Mouse (Mus musculus): ENCODE data around the gene Slc15a3. TPM values are rescaled to one million over a fixed set of nuclear protein-coding genes. Genes with fewer than 3 reads are reported as not detected.

Gene Slc15a3
- polyA plus RNA-seq, 1 experiment from 2014 or later, result 0.88 TPM

GRCm38 (mm10) chr19:10880085-10880974 is 40.8 kb downstream of the Slc15a3 start:
- 58% methylated on average over 6 of the region's 7 CpGs for WGBS
- ATAC-seq (ENCODE audit: low FRiP score, low read depth), result no peak
- H3K9ac ChIP-seq, result peak overlapping the region; percentile 77
- H3K9me3 ChIP-seq, result peaks cover 12% of the 10 kb centered on the region
- H3K27me3 ChIP-seq, result no peaks in the 10 kb centered on the region
- H3K4me3 ChIP-seq, result peak overlapping the region; percentile 65
- no peak overlapping the region; the same call in 1 of the 2 replicates for H3K27ac ChIP-seq
- H3K4me2 ChIP-seq (replicated peaks), result peak overlapping the region; percentile 94
- peaks cover 17% of the 10 kb centered on the region for H3K4me1 ChIP-seq
- H3K36me3 ChIP-seq, result peaks cover 15% of the 10 kb centered on the region

DNA sequence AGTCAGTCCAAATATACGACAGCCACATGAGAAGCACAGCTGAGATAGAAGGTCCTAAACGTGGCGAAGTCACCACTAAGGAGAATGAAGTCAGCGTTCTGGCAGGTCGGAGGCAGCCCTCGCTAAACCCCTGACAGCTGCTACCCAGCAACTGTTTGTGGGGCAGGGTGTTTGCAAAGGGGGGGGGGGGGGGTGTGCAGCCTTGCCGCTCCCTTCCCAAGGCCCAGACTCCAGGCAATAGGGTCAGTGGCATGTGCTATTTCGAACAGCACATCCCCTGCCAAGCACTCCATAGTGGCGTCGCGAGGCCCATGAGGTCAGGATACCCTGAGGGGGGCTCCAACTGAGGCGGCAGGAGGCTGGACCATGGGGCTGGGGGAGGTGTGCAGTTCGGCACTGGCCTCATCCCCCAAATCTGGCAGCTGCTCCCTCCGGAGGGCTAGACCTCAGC is 41.5 kb downstream of the Slc15a3 start:
- H3K36me3 ChIP-seq, result peaks cover 14% of the 10 kb centered on the region
- H3K27ac ChIP-seq, result peak overlapping the region; percentile 34; the same call in 1 of the 2 replicates
- no peaks in the 10 kb centered on the region for H3K27me3 ChIP-seq
- peak overlapping the region; percentile 94 for H3K4me2 ChIP-seq (replicated peaks)
- ATAC-seq (ENCODE audit: low FRiP score, low read depth), result peak; percentile 56; the same call in 1 of the 2 replicates
- H3K9me3 ChIP-seq, result peaks cover 14% of the 10 kb centered on the region
- peak overlapping the region; percentile 77 for H3K9ac ChIP-seq
- H3K4me3 ChIP-seq, result peak overlapping the region; percentile 65
- 5% methylated on average over 14 of the region's 14 CpGs for whole genome bisulfite sequencing
- H3K4me1 ChIP-seq, result peaks cover 17% of the 10 kb centered on the region

DNA sequence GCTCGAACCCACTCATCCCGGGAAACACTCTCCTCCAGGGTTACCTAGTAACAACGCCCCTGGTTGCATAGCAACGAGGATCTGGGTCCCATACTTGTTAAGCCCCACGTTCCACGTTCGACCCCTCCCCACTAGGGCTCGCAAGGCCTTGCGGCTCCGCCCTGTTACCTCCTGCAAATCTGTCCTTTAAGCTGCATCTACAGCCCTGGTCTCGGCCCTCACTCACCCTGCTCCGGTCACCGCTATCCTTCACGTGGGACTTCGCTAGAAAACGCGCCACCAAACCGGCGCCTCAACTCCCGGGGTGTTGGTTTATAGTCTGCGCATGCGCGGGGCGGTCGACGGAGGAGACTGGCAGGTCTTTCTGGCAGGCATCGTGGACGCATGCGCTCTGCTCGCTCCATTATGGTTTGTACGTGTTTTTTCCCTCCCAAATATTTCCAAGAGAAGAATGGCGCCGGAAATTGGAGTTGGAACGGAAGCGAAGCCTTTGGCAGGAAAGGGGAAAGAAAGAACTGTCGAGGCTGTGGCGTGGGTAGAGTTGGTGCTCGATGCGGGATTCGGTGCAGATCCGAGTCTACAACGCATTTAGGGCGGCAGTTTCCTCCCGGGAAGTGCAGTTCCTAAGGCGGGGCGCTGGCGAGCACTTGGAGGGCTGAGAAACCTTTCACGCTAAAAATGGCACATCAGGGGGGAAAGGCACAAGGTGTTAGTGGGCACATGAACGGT is 42.1 kb downstream of the Slc15a3 start, which contains the start of gene Tmem109:
Tmem109 (minus strand) TSS at position 576 of the 729 bp plus-strand sequence.
- peak within 1 kb of the TSS; percentile 94 for H3K4me2 ChIP-seq (replicated peaks)
- H3K27ac ChIP-seq, result peak within 1 kb of the TSS; percentile 97
- peak within 1 kb of the TSS; percentile 65 for H3K4me3 ChIP-seq
- peak; percentile 91 for ATAC-seq (ENCODE audit: low FRiP score, low read depth)
- H3K9me3 ChIP-seq, result peaks cover 14% of the 10 kb centered on the region
- peaks cover 17% of the 10 kb centered on the region for H3K4me1 ChIP-seq
- H3K9ac ChIP-seq, result peak within 1 kb of the TSS; percentile 77
- WGBS, result under 1% methylated on average over 49 of the region's 49 CpGs
- H3K36me3 ChIP-seq, result peaks cover 14% of the 10 kb centered on the region
- H3K27me3 ChIP-seq, result no peaks in the 10 kb centered on the region

- 93% methylated on average over 3 of the region's 3 CpGs for WGBS
Measured at GRCm38 (mm10) chr19:10892201-10892600, 52.7 kb downstream of the Slc15a3 start.

GRCm38 (mm10) chr19:10895016-10895528 is 55.5 kb downstream of the Slc15a3 start, which contains the start of gene Prpf19:
Prpf19 (plus strand) TSS chr19:10895231.
- Histone ChIP-seq H3K4me2 (replicated peaks) (peak within 1 kb of the TSS; percentile 94), H3K4me1 (peaks cover 21% of the 10 kb centered on the region), H3K27ac (peak within 1 kb of the TSS; percentile 94), H3K36me3 (peaks cover 30% of the 10 kb centered on the region), H3K9ac (peak within 1 kb of the TSS; percentile 96), H3K27me3 (no peaks in the 10 kb centered on the region), H3K4me3 (peak within 1 kb of the TSS; percentile 92), H3K9me3 (no peaks in the 10 kb centered on the region)
- under 1% methylated on average over 43 of the region's 43 CpGs for WGBS
- ATAC-seq (ENCODE audit: low FRiP score, low read depth), result peak; percentile 95

More at GRCm38 (mm10) chr19:10892201-10892600, 52.7 kb downstream of the Slc15a3 start:
- H3K36me3 ChIP-seq, result peaks cover under 1% of the 10 kb centered on the region
- no peak for ATAC-seq (ENCODE audit: low FRiP score, low read depth)
- peaks cover 18% of the 10 kb centered on the region for H3K4me1 ChIP-seq
- H3K27ac ChIP-seq, result no peak overlapping the region
- no peaks in the 10 kb centered on the region for H3K27me3 ChIP-seq
- H3K9me3 ChIP-seq, result no peaks in the 10 kb centered on the region
- H3K9ac ChIP-seq, result no peak overlapping the region
- H3K4me2 ChIP-seq (replicated peaks), result no peak overlapping the region
- no peak overlapping the region for H3K4me3 ChIP-seq

GRCm38 (mm10) chr19:10895708-10896107 is 56.2 kb downstream of the Slc15a3 start:
- peak overlapping the region; percentile 92 for H3K4me3 ChIP-seq
- ATAC-seq (ENCODE audit: low FRiP score, low read depth), result no peak
- no peaks in the 10 kb centered on the region for H3K27me3 ChIP-seq
- peaks cover 21% of the 10 kb centered on the region for H3K4me1 ChIP-seq
- H3K9me3 ChIP-seq, result no peaks in the 10 kb centered on the region
- H3K4me2 ChIP-seq (replicated peaks), result peak overlapping the region; percentile 94
- peaks cover 36% of the 10 kb centered on the region for H3K36me3 ChIP-seq
- peak overlapping the region; percentile 96 for H3K9ac ChIP-seq
- H3K27ac ChIP-seq, result peak overlapping the region; percentile 94
- 1% methylated on average over 16 of the region's 16 CpGs for WGBS

- peak overlapping the region; percentile 96 for H3K9ac ChIP-seq
Measured at GRCm38 (mm10) chr19:10896849-10897248, 57.3 kb downstream of the Slc15a3 start.

DNA sequence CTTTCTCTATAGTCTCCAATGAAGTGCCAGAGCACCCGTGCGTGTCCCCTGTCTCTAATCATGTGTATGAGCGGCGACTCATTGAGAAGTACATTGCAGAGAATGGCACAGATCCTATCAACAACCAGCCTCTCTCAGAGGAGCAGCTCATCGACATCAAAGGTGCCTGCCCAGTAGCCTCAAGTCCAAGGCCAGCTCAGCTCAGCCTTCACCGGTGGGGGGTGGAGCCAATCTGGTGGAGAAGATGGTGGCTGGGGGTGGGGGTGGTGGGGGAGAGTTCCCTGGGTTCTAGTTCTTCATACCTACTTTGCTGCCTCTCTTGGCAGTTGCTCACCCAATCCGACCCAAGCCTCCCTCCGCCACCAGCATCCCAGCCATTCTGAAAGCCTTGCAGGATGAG is 58.0 kb downstream of the Slc15a3 start:
- Histone ChIP-seq H3K4me3 (0 out of 2 replicates have a peak overlapping the region, but pooled peaks have one; percentile 92), H3K27me3 (no peaks in the 10 kb centered on the region), H3K27ac (no peak overlapping the region), H3K4me1 (peaks cover 21% of the 10 kb centered on the region), H3K4me2 (replicated peaks) (peak overlapping the region; percentile 94; the same call in 1 of the 2 replicates), H3K9ac (peak overlapping the region; percentile 19; the same call in 1 of the 2 replicates), H3K36me3 (peaks cover 53% of the 10 kb centered on the region), H3K9me3 (no peaks in the 10 kb centered on the region)
- 81% methylated on average over 8 of the region's 8 CpGs for WGBS
- ATAC-seq (ENCODE audit: low FRiP score, low read depth), result no peak

More at GRCm38 (mm10) chr19:10896849-10897248, 57.3 kb downstream of the Slc15a3 start:
- Histone ChIP-seq H3K27me3 (no peaks in the 10 kb centered on the region), H3K36me3 (peaks cover 47% of the 10 kb centered on the region), H3K4me1 (peaks cover 21% of the 10 kb centered on the region), H3K27ac (no peak overlapping the region), H3K4me2 (replicated peaks) (peak overlapping the region; percentile 94), H3K4me3 (peak overlapping the region; percentile 92), H3K9me3 (no peaks in the 10 kb centered on the region)
- 85% methylated on average over 7 of the region's 7 CpGs for WGBS
- no peak for ATAC-seq (ENCODE audit: low FRiP score, low read depth)

DNA sequence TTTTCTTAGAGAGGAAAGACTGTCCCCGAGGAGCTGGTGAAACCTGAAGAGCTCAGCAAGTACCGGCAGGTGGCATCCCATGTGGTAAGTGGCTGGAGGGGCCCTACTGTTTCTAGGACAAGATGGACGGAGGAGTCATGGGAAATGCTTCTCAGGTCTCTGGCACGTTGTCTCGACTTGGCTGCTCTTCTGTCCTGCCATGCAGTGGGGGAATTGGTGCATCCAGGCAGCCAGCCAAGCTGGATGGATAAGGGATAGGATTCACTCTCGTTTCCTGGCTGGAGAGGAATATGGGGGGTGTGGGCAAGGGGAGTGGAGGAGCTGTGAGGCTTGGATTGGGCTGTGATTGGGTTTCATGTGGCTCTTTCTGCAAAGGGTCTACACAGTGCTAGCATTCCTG is 60.8 kb downstream of the Slc15a3 start:
- Histone ChIP-seq H3K4me1 (peaks cover 24% of the 10 kb centered on the region), H3K4me2 (replicated peaks) (no peak overlapping the region), H3K36me3 (peaks cover 81% of the 10 kb centered on the region), H3K4me3 (no peak overlapping the region), H3K9ac (no peak overlapping the region), H3K27ac (no peak overlapping the region), H3K27me3 (no peaks in the 10 kb centered on the region), H3K9me3 (no peaks in the 10 kb centered on the region)
- WGBS, result 87% methylated on average over 6 of the region's 6 CpGs
- ATAC-seq (ENCODE audit: low FRiP score, low read depth), result no peak

GRCm38 (mm10) chr19:10901046-10901445 is 61.5 kb downstream of the Slc15a3 start:
- 94% methylated on average over 5 of the region's 5 CpGs for WGBS
- Histone ChIP-seq H3K9ac (no peak overlapping the region), H3K9me3 (no peaks in the 10 kb centered on the region), H3K4me3 (no peak overlapping the region), H3K36me3 (peaks cover 88% of the 10 kb centered on the region), H3K4me2 (replicated peaks) (no peak overlapping the region), H3K27ac (no peak overlapping the region), H3K4me1 (peaks cover 21% of the 10 kb centered on the region), H3K27me3 (no peaks in the 10 kb centered on the region)
- ATAC-seq (ENCODE audit: low FRiP score, low read depth), result no peak

DNA sequence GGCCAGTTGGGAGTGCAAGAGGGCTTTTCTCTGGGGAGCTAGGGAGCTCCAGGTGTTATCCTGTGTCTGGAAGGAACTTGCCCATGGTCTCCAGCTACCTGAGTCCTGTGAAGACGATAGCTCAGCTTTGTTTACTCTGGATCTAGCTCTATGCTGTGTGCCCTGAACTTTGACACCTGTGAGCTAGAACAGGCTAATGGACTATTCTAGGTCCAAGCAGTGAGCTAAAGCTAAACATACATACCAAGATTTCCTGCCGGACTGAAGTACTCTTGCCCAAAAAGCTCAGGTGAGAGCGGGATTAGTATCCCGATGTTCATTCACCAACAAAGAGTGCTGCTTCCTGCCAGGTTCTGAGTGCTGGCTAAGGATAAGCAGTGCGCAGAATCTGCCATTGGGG is 65.0 kb downstream of the Slc15a3 start:
- Histone ChIP-seq H3K9ac (no peak overlapping the region), H3K27me3 (no peaks in the 10 kb centered on the region), H3K9me3 (no peaks in the 10 kb centered on the region), H3K4me2 (replicated peaks) (no peak overlapping the region), H3K4me3 (no peak overlapping the region), H3K4me1 (peaks cover 20% of the 10 kb centered on the region), H3K36me3 (peaks cover 87% of the 10 kb centered on the region), H3K27ac (peak overlapping the region; percentile 39; the same call in 1 of the 2 replicates)
- WGBS, result 90% methylated on average over 5 of the region's 5 CpGs
- ATAC-seq (ENCODE audit: low FRiP score, low read depth), result no peak
